Comparison of ENCODE assay signal across 16 mouse cellular contexts in the genomic region with DNA sequence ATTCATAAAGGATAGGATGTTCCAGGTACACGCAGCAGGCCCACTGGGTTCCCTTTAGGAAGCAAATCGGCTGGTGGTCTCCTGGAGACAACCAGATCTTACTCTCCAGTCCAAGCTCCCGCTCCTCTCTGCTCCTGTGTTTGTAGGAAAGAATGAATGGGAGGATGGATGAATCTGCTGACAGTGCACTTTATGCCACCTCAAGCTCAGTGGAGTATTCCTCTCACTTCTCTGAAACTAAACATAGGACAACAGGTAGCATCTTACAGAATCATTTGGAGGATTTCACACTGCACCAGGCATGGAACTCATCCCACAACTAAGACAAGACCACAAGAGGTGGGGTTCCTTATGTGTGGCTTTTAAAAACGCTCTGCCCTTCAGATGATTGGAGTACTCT.
"Had no signal": no experiment of that assay in that cellular context is flagged by ENCODE, and none has a peak within 500 bp of the region (broad histone marks: within the 10 kb centered on the region; RNA-seq: fewer than 3 reads in every experiment).

No protein-coding gene starts in this region.

- H3K9ac ChIP-seq: neural tube, embryonic 13.5 days; neural tube, embryonic 15.5 days; stomach, embryonic 15.5 days had no signal

- DNase-seq: retina, postnatal 1 day; right cerebral cortex, adult 18-20 months; right cerebral cortex, postnatal 14 days; right cerebral cortex, postnatal 25 days; right cerebral cortex, postnatal 4 days; spleen, adult 18-20 months; thymus, adult 18-20 months; thymus, adult 2 months; thymus, postnatal 14 days; thymus, postnatal 25 days; thymus, postnatal 36 days; thymus, postnatal 4 days had no signal

- H3K9me3 ChIP-seq: neural tube, embryonic 13.5 days; neural tube, embryonic 15.5 days; stomach, embryonic 15.5 days had no signal

- H3K4me3 ChIP-seq: neural tube, embryonic 13.5 days; neural tube, embryonic 15.5 days; stomach, embryonic 15.5 days had no signal

- H3K27me3 ChIP-seq: neural tube, embryonic 13.5 days; neural tube, embryonic 15.5 days; stomach, embryonic 15.5 days had no signal

- H3K36me3 ChIP-seq: neural tube, embryonic 13.5 days; neural tube, embryonic 15.5 days; stomach, embryonic 15.5 days had no signal

- H3K4me2 ChIP-seq: neural tube, embryonic 13.5 days; neural tube, embryonic 15.5 days; stomach, embryonic 15.5 days had no signal

- H3K4me1 ChIP-seq: stomach, embryonic 15.5 days had no signal

- H3K27ac ChIP-seq: neural tube, embryonic 13.5 days; neural tube, embryonic 15.5 days; stomach, embryonic 15.5 days; stomach, postnatal 0 days had no signal
